Mouse (Mus musculus): Measurements from ENCODE around the gene Tfcp2l1. TPM values are rescaled to one million over a fixed set of nuclear protein-coding genes. Genes with fewer than 3 reads are reported as not detected.

The Tfcp2l1 gene
- polyA plus RNA-seq, 1 experiment from 2014 or later, result 1.2 TPM

Other genes starting within 250 kb of the Tfcp2l1 start
- gene Clasp1, start 238.9 kb upstream of the Tfcp2l1 start, polyA plus RNA-seq (2015; fragmentation: Nextera tagmentation; extraction: Ambion mirVana), result 10.9 and 11.2 TPM in 2 replicates

All from liver, embryonic 16.5 days (tissue).